Mouse (Mus musculus) layer of hippocampus, adult 11-12 months (tissue): Measurements from ENCODE around the gene Dgki.

ENCODE experiments used
- DNase-seq: peaks from one replicate; pipeline ENCODE4 v3.0.0; 2022; ENCODE audit warnings: low spot score

Gene Dgki

DNA sequence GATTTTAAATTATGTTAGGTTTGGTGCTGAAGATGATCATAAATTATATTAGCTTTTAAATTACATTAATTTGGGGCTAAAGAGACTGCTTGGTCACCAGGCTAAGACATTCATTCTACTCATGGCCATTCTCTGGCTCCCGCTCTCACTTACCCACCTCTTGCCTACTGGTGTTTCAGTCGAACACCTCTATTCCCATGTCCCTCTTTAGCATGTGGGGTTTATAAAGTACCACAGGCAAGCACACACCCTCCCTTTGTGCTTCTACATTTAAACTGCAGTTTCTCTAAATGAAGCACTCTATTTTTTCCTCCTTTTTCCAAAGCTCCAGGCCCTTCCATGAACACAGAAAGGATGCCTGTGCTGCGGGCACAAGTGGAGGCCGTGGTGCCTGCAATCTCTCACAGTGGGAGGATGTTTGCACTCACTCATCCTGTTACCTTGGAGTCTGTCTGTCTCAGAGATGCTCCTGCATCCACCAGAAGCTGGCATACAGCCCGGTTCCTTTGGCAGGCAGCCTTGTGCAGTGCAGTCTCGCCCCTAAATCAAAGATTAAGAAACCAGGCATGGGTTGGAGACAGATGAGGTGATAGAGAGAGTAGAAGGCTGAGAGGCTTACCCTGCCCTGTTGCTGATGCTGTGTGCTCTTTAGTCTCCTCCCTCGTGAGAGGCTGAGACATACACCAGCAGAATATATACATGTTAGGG, 449.4 kb downstream of the Dgki start:
- DNase-seq, result peak; percentile 74

DNA sequence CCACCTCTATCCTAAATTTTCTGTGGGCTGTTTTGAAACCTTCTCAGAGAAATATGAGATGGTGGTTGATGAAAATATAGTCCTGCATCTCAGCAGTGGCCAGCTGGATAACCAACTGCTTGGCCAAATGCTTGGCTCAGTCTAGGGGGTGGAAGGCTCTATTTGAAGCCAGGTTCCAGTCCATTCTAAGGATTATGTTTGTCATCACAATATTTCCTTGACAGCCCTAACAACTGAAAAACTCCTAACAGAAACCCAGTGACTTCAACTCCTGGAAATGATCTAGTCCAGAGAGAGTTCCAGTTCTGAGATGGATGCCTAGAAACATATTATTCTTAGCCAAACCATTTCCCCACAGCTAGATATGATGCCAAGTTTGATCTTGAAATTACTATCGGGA, 454.7 kb downstream of the Dgki start:
- no peak for DNase-seq

DNA sequence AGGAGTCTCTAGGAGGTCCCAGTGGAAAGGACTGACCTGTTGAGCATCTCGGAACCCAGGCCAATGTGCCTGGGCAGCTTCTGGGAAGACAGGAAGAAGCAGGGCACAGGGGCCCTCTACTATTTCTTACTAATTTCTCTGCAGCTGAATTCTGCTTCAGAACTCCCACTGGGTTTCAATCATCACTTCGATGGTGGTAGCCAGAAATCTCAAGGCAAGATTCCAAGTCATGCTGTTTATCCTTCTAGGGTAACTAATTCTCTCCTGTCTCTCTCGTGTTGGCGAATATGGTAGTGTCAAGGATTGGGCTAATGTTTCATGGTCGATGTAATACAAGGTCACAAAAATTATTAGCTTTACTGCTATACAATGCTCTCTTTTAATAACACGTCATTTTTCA, 455.7 kb downstream of the Dgki start:
- DNase-seq, result no peak

GRCm38 (mm10) chr6:36843031-36843488, 456.9 kb downstream of the Dgki start:
- DNase-seq, result no peak

- DNase-seq, result no peak
Observed at GRCm38 (mm10) chr6:36842101-36842922, 457.7 kb downstream of the Dgki start.

DNA sequence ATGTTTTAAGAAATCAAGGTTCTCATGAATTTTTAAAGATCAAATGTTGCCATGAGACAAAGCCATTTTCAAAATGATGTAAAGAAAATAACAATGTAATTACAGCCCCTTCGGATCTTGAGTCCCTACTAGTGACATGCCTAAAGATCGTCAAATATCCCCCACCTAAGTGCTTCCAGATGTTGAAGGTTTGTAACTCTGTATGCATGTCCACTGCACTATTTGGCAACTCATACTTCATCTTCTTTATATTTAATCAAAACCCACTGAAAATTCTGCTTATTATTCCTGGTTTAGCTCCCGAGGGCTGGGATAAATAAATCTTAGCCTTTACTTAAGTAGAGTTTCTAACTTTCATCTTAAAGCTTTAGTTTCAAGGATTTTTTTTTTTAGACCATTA, 458.3 kb downstream of the Dgki start:
- DNase-seq, result no peak

- DNase-seq, result no peak
Observed at GRCm38 (mm10) chr6:36841174-36841573, 458.8 kb downstream of the Dgki start.

- no peak for DNase-seq
Observed at GRCm38 (mm10) chr6:36838747-36839146, 461.2 kb downstream of the Dgki start.

DNA sequence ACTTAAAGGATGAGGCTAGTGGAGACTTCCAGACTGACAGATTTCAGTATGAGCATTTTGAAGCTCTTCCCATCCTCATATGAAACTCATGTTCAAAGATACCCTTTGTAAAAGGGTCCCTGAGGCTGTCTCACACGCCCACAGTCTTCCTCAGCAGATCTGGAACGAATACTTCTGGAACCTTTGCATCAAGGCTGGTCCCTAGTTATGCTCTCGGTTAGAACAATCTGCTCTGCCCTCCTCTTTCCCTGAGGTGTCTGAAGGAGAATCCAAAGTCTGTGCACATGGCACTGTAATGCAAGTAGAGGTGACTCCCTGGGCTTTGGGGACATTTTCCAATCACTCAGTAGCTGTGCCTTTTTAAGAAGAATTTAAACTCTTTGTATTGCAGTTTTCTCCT, 464.6 kb downstream of the Dgki start:
- no peak for DNase-seq

DNA sequence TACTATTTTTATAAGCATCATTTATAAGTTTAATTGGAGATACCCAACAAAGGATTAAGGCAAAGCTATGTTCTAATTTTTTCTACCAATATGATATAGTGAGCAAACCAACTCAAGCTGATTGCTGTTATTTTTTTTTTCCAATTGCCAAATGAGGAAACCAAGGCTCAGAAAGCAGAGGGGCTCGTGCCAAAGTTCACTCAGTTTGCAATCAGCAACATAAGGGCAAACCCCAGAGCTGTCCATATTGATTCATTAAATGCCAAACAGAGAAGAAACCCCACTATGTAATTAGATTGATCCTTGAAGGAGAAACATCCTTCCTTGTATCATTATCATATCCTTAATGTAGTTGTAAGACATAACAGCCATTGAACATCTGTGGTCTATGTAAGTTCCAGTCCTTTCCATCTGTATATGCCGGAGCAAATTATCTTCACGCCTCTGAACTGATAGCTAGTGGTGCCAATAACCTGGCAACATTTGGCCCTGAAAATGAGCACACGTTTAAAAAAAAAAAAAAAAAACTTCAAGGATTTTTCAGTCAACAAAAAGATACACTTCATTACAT, 465.2 kb downstream of the Dgki start:
- no peak for DNase-seq

DNA sequence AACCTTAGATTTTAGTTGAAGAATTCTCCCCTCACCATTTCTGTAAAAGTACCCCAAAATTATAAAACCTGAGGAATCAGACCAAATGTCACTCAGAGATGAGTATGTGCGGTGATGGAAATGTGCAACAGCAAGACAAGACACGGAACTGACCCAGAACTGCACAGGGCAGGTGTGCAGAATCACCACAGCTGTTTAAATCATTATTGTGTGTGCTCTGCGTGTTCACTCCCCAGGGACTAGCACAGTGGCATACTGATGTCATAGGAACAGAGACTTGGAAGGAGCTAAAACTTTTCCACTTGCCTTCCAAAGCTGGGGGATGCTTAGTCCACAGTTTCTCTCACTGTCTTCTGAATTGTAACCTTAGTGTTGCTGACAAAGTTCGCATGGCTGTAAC, 467.3 kb downstream of the Dgki start:
- DNase-seq, result no peak

DNA sequence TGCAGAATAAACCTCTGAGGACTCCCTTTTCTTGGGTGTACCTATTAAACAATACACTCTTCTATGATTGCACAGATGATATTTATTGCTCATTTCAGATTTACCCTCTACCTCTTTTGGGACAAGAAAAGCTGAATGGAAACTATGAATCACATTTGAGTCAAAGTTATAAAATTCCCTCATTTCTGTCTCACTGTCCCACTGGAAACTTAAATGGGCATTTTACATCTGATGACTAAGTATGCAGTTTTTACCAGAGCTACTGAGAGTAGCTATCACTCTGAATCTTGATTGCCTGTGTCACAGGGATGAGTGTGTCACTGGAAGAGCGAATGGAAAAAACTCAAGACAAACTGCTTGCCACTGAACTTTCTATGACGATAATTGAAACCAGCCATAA, 467.8 kb downstream of the Dgki start:
- no peak for DNase-seq

DNA sequence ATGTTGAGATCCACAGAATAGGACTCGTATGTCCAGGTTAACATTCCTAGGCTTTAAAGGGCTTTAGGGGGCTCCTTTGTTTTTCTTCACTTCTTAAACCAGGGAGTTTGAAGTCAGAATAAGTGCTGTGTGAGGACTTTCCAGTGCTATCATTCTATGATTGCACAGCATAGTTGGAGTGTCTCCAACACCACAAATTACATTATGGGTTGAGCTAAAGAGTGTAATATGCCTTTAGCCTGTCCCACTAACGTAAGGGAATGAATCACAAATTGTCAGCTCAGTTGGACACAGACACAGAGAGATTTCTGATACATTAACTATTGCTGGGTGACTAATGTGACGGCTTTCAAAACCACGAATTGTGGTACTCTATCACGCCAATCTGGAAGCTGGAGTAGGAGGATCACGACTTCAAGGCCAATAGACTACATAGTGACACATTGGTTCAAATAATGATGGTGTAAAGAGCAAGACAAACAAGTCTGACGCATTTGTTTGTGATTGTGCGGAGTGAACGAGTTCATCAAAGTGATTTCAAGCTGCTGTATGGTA, 469.5 kb downstream of the Dgki start:
- no peak for DNase-seq

DNA sequence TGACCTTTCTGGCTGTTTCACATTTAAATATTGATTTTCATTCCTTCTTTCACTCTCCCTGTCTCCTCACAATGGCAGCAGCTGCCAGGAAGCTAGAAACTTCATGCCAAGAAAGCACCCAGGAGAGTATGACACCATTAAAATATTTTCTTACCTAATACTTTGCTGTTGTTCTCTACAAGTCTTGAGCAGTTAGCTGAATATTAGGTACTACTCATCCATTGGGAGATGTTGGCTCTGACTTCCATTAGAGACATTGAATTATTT, 480.3 kb downstream of the Dgki start:
- DNase-seq, result no peak

- peak; percentile 91 for DNase-seq
Observed at GRCm38 (mm10) chr6:36819019-36819783, 480.8 kb downstream of the Dgki start.

DNA sequence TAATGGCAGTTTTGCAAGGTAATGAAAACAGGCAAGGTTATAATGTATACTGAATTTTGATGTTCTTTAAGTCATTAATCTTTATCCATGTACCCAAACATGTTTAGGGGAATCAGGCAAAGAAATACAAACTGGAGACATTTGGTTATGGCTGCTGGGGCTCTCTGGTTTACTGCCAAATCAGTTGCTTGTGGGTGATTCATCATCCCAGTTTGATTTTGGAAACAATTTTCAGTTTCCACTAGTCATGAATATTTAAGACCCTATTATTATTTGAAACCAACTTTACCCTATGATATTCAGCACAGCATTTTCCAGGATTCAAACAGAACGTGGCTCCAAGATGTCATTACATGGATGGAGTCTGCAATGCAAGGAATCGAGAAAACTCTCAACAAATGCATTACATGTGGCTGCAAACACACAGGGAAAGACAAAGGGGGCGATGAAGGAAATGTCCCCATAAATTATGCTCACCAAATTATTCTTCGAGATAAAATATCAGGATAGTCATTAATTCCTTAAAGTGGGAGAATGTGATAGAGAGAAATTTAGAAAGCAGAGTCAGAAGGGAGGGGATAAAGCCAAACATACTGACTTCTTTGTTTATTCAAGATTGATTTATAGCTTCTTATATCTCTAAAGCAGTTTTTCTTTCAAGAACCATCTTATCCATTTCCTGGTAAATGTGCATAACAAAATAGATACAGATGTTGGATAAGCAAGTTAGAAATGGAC, 481.5 kb downstream of the Dgki start:
- DNase-seq, result peak; percentile 46

GRCm38 (mm10) chr6:36816666-36817065, 483.3 kb downstream of the Dgki start:
- DNase-seq, result no peak

DNA sequence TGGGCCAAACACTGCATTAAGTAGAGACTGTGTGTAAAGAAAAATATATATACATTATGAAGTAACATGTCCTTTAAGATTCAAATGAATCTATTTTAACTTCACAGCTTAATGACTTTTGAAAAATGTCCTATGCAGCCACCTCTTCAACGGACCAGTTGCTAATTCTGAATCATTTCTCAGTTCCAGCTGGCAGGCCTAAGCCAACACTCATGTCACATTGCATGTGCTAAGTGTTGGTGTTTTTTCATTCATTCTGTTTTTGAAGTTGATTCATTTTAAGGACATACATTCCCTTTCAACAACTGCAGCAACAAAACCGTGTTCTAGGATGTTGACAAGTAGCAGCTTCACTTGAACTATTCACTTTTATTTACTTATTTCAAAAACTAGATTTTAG, 484.0 kb downstream of the Dgki start:
- no peak for DNase-seq

DNA sequence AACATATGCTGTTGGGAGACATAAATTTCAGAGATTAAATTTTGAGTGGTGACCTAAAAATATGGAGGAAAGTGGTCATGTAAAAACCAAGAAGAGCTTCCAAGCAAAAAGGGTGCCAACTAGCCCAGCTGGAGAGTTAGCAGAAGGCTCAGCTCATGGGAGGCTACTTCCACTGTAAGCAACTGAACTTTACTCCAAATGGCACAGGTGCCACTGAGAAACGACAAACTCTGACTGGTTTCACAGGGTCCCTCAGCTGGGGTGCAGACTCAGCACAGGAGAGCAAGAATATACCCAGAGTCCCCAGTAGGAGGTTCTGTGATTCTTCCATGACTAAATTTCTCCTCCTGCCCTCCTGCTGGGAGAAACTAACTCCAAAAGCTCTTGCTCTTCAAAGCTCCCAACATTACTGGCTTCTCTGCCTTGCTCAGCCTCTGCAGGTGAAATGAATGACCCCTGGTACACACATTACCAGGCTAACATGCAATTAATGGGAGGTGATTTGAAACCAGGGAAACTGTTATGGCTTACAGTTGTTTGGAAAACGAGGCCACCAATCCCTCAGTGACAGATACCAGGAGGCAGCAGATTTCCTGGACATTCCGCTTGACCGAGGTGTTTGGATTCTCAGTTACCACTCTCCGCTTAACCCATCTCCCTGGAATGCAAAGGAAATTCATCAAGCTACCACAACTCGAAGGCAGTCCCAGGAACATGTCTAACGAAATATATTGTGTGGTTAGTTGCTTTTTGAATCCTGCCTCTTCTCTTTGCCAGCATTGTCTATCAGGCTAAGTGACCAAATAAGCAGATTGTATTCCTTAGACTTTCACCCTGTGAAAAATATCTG, 487.1 kb downstream of the Dgki start:
- no peak for DNase-seq

GRCm38 (mm10) chr6:36810448-36810847, 489.5 kb downstream of the Dgki start:
- DNase-seq, result no peak
